Mouse (Mus musculus) hindbrain, embryonic 13.5 days (tissue): Measurements from ENCODE around the gene Pold4. TPM values are rescaled to one million over a fixed set of nuclear protein-coding genes. Genes with fewer than 3 reads are reported as not detected.

Experiments
- ATAC-seq: fragments of 200-750 bp; cut with Nextera tagmentation; 2 replicates; pipeline ENCODE4 v1.8.0; 2017; ENCODE audit warnings: moderate TSS enrichment; ENCODE audit not compliant: low FRiP score
- H3K27ac ChIP-seq: fragments of 300-500 bp; sonication (generic); 2 replicates; pipeline ENCODE4 v1.5.1; 2015; ENCODE audit warnings: inconsistent platforms, mild to moderate bottlenecking, moderate library complexity
- H3K27me3 ChIP-seq: fragments of 300-500 bp; sonication (generic); 2 replicates; pipeline ENCODE4 v1.6.1; 2015; ENCODE audit warnings: mild to moderate bottlenecking, inconsistent platforms
- H3K36me3 ChIP-seq: fragments of 300-500 bp; sonication (generic); 2 replicates; pipeline ENCODE4 v1.6.1; 2015; ENCODE audit warnings: mild to moderate bottlenecking, inconsistent platforms
- H3K4me1 ChIP-seq: fragments of 300-500 bp; sonication (generic); replicated peaks from 2 replicates; pipeline ENCODE4 v1.6.1; 2015; ENCODE audit warnings: inconsistent platforms
- H3K4me2 ChIP-seq: fragments of 300-500 bp; sonication (generic); 2 replicates; pipeline ENCODE4 v1.6.1; 2015; ENCODE audit warnings: inconsistent platforms, mild to moderate bottlenecking, moderate library complexity
- H3K4me3 ChIP-seq: fragments of 300-500 bp; sonication (generic); 2 replicates; pipeline ENCODE4 v1.5.1; 2015; ENCODE audit warnings: mild to moderate bottlenecking, inconsistent platforms
- H3K9ac ChIP-seq: fragments of 300-500 bp; sonication (generic); 2 replicates; pipeline ENCODE4 v1.6.1; 2015; ENCODE audit warnings: mild to moderate bottlenecking, inconsistent platforms
- H3K9me3 ChIP-seq: fragments of 300-500 bp; sonication (generic); 2 replicates; pipeline ENCODE4 v1.6.1; 2016; ENCODE audit warnings: inconsistent platforms
- WGBS: fragments of 180-500 bp; shearing (Covaris S2); methylation state at CpG from one replicate; pipeline ENCODE4 v1.1.7; 2015; 5-methylcytosine and 5-hydroxymethylcytosine counted together
- polyA plus RNA-seq: library from polyadenylated mRNA; unstranded; fragments of >200 nt; fragmentation: Nextera tagmentation; extraction: Ambion mirVana; gene quantifications from 2 replicates; pipeline ENCODE4 v1.2.1, GENCODE M21; 2015

Gene Pold4
- polyA plus RNA-seq, 1 experiment from 2014 or later, result 20.2 TPM

GRCm38 (mm10) chr19:4220957-4221743 is 10.5 kb upstream of the Pold4 start:
- ATAC-seq, result no peak
- no peaks in the 10 kb centered on the region for H3K36me3 ChIP-seq
- H3K27me3 ChIP-seq, result peaks cover 63% of the 10 kb centered on the region
- H3K9ac ChIP-seq, result peak overlapping the region; percentile 19; the same call in 1 of the 2 replicates
- WGBS, result 46% methylated on average over 14 of the region's 14 CpGs
- no peaks in the 10 kb centered on the region for H3K9me3 ChIP-seq
- H3K4me1 ChIP-seq, result peaks cover 34% of the 10 kb centered on the region
- H3K27ac ChIP-seq, result no peak overlapping the region
- H3K4me2 ChIP-seq, result no peak overlapping the region
- no peak overlapping the region for H3K4me3 ChIP-seq

GRCm38 (mm10) chr19:4222165-4222564 is 9.5 kb upstream of the Pold4 start:
- H3K4me2 ChIP-seq, result no peak overlapping the region
- peak overlapping the region; percentile 6; the same call in 1 of the 2 replicates for H3K9ac ChIP-seq
- H3K9me3 ChIP-seq, result no peaks in the 10 kb centered on the region
- H3K27ac ChIP-seq, result no peak overlapping the region
- H3K4me1 ChIP-seq, result peaks cover 25% of the 10 kb centered on the region
- H3K36me3 ChIP-seq, result no peaks in the 10 kb centered on the region
- WGBS, result 77% methylated on average over 11 of the region's 11 CpGs
- ATAC-seq, result no peak
- H3K27me3 ChIP-seq, result peaks cover 59% of the 10 kb centered on the region
- H3K4me3 ChIP-seq, result no peak overlapping the region

- WGBS, result 89% methylated on average over 7 of the region's 7 CpGs
- Histone ChIP-seq H3K4me1 (peaks cover 11% of the 10 kb centered on the region), H3K27ac (no peak overlapping the region), H3K4me2 (no peak overlapping the region), H3K4me3 (no peak overlapping the region), H3K36me3 (no peaks in the 10 kb centered on the region), H3K27me3 (peaks cover 46% of the 10 kb centered on the region), H3K9me3 (no peaks in the 10 kb centered on the region), H3K9ac (no peak overlapping the region)
- ATAC-seq, result no peak
Measured at GRCm38 (mm10) chr19:4226779-4227178, 4.9 kb upstream of the Pold4 start.

- peaks cover 43% of the 10 kb centered on the region for H3K27me3 ChIP-seq
- no peaks in the 10 kb centered on the region for H3K9me3 ChIP-seq
- H3K4me2 ChIP-seq, result no peak overlapping the region
- 70% methylated on average over 5 of the region's 5 CpGs for WGBS
- ATAC-seq, result no peak
- H3K4me1 ChIP-seq, result peaks cover 9% of the 10 kb centered on the region
- H3K27ac ChIP-seq, result no peak overlapping the region
- no peak overlapping the region for H3K4me3 ChIP-seq
- H3K36me3 ChIP-seq, result no peaks in the 10 kb centered on the region
- H3K9ac ChIP-seq, result no peak overlapping the region
Measured at GRCm38 (mm10) chr19:4227446-4227845, 4.3 kb upstream of the Pold4 start.

- peaks cover 44% of the 10 kb centered on the region for H3K27me3 ChIP-seq
- H3K4me2 ChIP-seq, result no peak overlapping the region
- H3K4me3 ChIP-seq, result no peak overlapping the region
- 20% methylated on average over 8 of the region's 8 CpGs for WGBS
- no peak overlapping the region for H3K27ac ChIP-seq
- ATAC-seq, result no peak
- H3K9me3 ChIP-seq, result no peaks in the 10 kb centered on the region
- H3K36me3 ChIP-seq, result no peaks in the 10 kb centered on the region
- H3K9ac ChIP-seq, result no peak overlapping the region
- H3K4me1 ChIP-seq, result peaks cover 12% of the 10 kb centered on the region
Measured at GRCm38 (mm10) chr19:4227894-4228678, 3.6 kb upstream of the Pold4 start.

GRCm38 (mm10) chr19:4228891-4229290 is 2.8 kb upstream of the Pold4 start:
- H3K27ac ChIP-seq, result no peak overlapping the region
- H3K4me2 ChIP-seq, result no peak overlapping the region
- ATAC-seq, result no peak
- no peaks in the 10 kb centered on the region for H3K36me3 ChIP-seq
- no peak overlapping the region for H3K4me3 ChIP-seq
- H3K27me3 ChIP-seq, result peaks cover 47% of the 10 kb centered on the region
- H3K9me3 ChIP-seq, result no peaks in the 10 kb centered on the region
- H3K9ac ChIP-seq, result no peak overlapping the region
- peaks cover 12% of the 10 kb centered on the region for H3K4me1 ChIP-seq
- 65% methylated on average over 4 of the region's 4 CpGs for WGBS

GRCm38 (mm10) chr19:4229451-4230076 is 2.1 kb upstream of the Pold4 start:
- Histone ChIP-seq H3K4me3 (no peak overlapping the region), H3K27me3 (peaks cover 47% of the 10 kb centered on the region), H3K27ac (no peak overlapping the region), H3K4me1 (peaks cover 12% of the 10 kb centered on the region), H3K4me2 (no peak overlapping the region), H3K9me3 (no peaks in the 10 kb centered on the region), H3K9ac (peak overlapping the region; percentile 39), H3K36me3 (no peaks in the 10 kb centered on the region)
- WGBS, result 41% methylated on average over 9 of the region's 9 CpGs
- no peak for ATAC-seq

- Histone ChIP-seq H3K4me2 (no peak overlapping the region), H3K9me3 (no peaks in the 10 kb centered on the region), H3K27ac (no peak overlapping the region), H3K36me3 (no peaks in the 10 kb centered on the region), H3K4me1 (peaks cover 12% of the 10 kb centered on the region), H3K9ac (0 out of 2 replicates have a peak overlapping the region, but pooled peaks have one; percentile 39), H3K4me3 (no peak overlapping the region), H3K27me3 (peaks cover 43% of the 10 kb centered on the region)
- 77% methylated on average over 8 of the region's 8 CpGs for WGBS
- ATAC-seq, result no peak
Measured at GRCm38 (mm10) chr19:4230415-4230814, 1.3 kb upstream of the Pold4 start.

GRCm38 (mm10) chr19:4232186-4232572 is 480 bp downstream of the Pold4 start:
- H3K36me3 ChIP-seq, result no peaks in the 10 kb centered on the region
- peak overlapping the region; percentile 86 for H3K27ac ChIP-seq
- peaks cover 34% of the 10 kb centered on the region for H3K27me3 ChIP-seq
- peak overlapping the region; percentile 60 for H3K4me3 ChIP-seq
- WGBS, result 35% methylated on average over 2 of the region's 2 CpGs
- H3K4me2 ChIP-seq, result peak overlapping the region; percentile 79
- H3K9me3 ChIP-seq, result no peaks in the 10 kb centered on the region
- ATAC-seq, result no peak; the same call in none of the 2 replicates
- H3K4me1 ChIP-seq, result peaks cover 12% of the 10 kb centered on the region
- H3K9ac ChIP-seq, result peak overlapping the region; percentile 80

- Histone ChIP-seq H3K9me3 (no peaks in the 10 kb centered on the region), H3K36me3 (no peaks in the 10 kb centered on the region), H3K4me3 (peak overlapping the region; percentile 60), H3K27ac (peak overlapping the region; percentile 86; the same call in 1 of the 2 replicates), H3K27me3 (peaks cover 29% of the 10 kb centered on the region), H3K4me1 (peaks cover 12% of the 10 kb centered on the region), H3K4me2 (peak overlapping the region; percentile 79), H3K9ac (peak overlapping the region; percentile 80)
- 81% methylated on average over 7 of the region's 7 CpGs for WGBS
- no peak for ATAC-seq
Measured at GRCm38 (mm10) chr19:4232651-4233050, 952 bp downstream of the Pold4 start.

- Histone ChIP-seq H3K4me3 (no peak overlapping the region), H3K9me3 (no peaks in the 10 kb centered on the region), H3K27ac (no peak overlapping the region), H3K27me3 (peaks cover 14% of the 10 kb centered on the region), H3K9ac (no peak overlapping the region), H3K36me3 (no peaks in the 10 kb centered on the region), H3K4me2 (no peak overlapping the region), H3K4me1 (peaks cover 12% of the 10 kb centered on the region)
- 76% methylated on average over 4 of the region's 4 CpGs for WGBS
- no peak for ATAC-seq
Measured at GRCm38 (mm10) chr19:4234548-4234947, 2.8 kb downstream of the Pold4 start.

GRCm38 (mm10) chr19:4240247-4240668 is 8.6 kb downstream of the Pold4 start:
- Histone ChIP-seq H3K4me1 (no peaks in the 10 kb centered on the region), H3K9ac (no peak overlapping the region), H3K27me3 (no peaks in the 10 kb centered on the region), H3K9me3 (no peaks in the 10 kb centered on the region), H3K27ac (no peak overlapping the region), H3K36me3 (no peaks in the 10 kb centered on the region), H3K4me2 (no peak overlapping the region), H3K4me3 (no peak overlapping the region)
- no peak for ATAC-seq
- WGBS, result 74% methylated on average over 8 of the region's 8 CpGs
